Mouse (Mus musculus) myocyte (in vitro differentiated cells): ENCODE data around the gene Chd3. TPM values are rescaled to one million over a fixed set of nuclear protein-coding genes. Genes with fewer than 3 reads are reported as not detected.

ENCODE experiments used
- H3K27me3 ChIP-seq: one replicate; pipeline ENCODE4 v1.6.1; 2011; ENCODE audit not compliant: control insufficient read depth, insufficient read depth, insufficient read length
- H3K36me3 ChIP-seq: one replicate; pipeline ENCODE4 v1.6.1; 2011; ENCODE audit not compliant: control insufficient read depth, insufficient read depth
- H3K4me2 ChIP-seq: one replicate; pipeline ENCODE4 v1.6.1; 2011; ENCODE audit warnings: low read depth, control low read depth
- H3K4me3 ChIP-seq: one replicate; pipeline ENCODE4 v1.5.1; 2011; ENCODE audit warnings: mild to moderate bottlenecking, control low read depth, moderate library complexity
- H3K79me2 ChIP-seq: one replicate; pipeline ENCODE4 v1.6.1; 2011; ENCODE audit not compliant: control insufficient read depth, insufficient read depth
- H3ac ChIP-seq: one replicate; pipeline ENCODE4 v1.6.1; 2011; ENCODE audit not compliant: control insufficient read depth, insufficient read length
- CEBPB ChIP-seq: IDR thresholded peaks from 2 replicates; pipeline ENCODE4 v1.6.1; 2011; ENCODE audit warnings: mild to moderate bottlenecking, moderate library complexity; ENCODE audit not compliant: poor library complexity, insufficient read depth, severe bottlenecking
- E2F4 ChIP-seq: IDR thresholded peaks from one replicate; pipeline ENCODE4 v1.6.1; 2011; ENCODE audit warnings: mild to moderate bottlenecking, control low read depth, moderate library complexity; ENCODE audit not compliant: insufficient read depth
- MAX ChIP-seq: IDR thresholded peaks from one replicate; pipeline ENCODE4 v1.6.1; 2011; ENCODE audit warnings: low read depth, mild to moderate bottlenecking, control low read depth
- MYOD1 ChIP-seq, 3 experiments: IDR thresholded peaks; one replicate each; pipeline ENCODE4 v1.6.1; 2011; ENCODE audit warnings: control low read depth in 2 of 3, low read depth in 2 of 3, mild to moderate bottlenecking in 2 of 3, moderate library complexity in 1 of 3; ENCODE audit not compliant: insufficient read length in 2 of 3, control insufficient read depth in 1 of 3
- MYOG ChIP-seq, 3 experiments: IDR thresholded peaks; one replicate each; pipeline ENCODE4 v1.6.1; 2011; ENCODE audit warnings: control low read depth in 2 of 3, low read depth in 2 of 3, mild to moderate bottlenecking in 2 of 3; ENCODE audit not compliant: insufficient read length in 2 of 3, control insufficient read depth in 1 of 3, insufficient read depth in 1 of 3
- POLR2A ChIP-seq: IDR thresholded peaks from one replicate; pipeline ENCODE4 v1.6.1; 2011; ENCODE audit warnings: low read depth, mild to moderate bottlenecking, control low read depth, moderate library complexity; ENCODE audit not compliant: insufficient read length
- POLR2AphosphoS2 ChIP-seq: IDR thresholded peaks from one replicate; pipeline ENCODE4 v1.6.1; 2011; ENCODE audit warnings: low read depth, control low read depth; ENCODE audit not compliant: insufficient read length
- REST ChIP-seq: IDR thresholded peaks from one replicate; pipeline ENCODE4 v1.6.1; 2011; ENCODE audit warnings: mild to moderate bottlenecking, control low read depth, moderate library complexity; ENCODE audit not compliant: insufficient read depth, insufficient read length
- SRF ChIP-seq: IDR thresholded peaks from one replicate; pipeline ENCODE4 v1.6.1; 2011; ENCODE audit warnings: low read depth; ENCODE audit not compliant: control insufficient read depth, insufficient read length
- TCF12 ChIP-seq: IDR thresholded peaks from one replicate; pipeline ENCODE4 v1.6.1; 2011; ENCODE audit warnings: mild to moderate bottlenecking, control low read depth; ENCODE audit not compliant: poor library complexity, insufficient read depth, severe bottlenecking
- TCF3 ChIP-seq: IDR thresholded peaks from one replicate; pipeline ENCODE4 v1.6.1; 2011; ENCODE audit warnings: low read depth, control low read depth; ENCODE audit not compliant: insufficient read length
- USF1 ChIP-seq: IDR thresholded peaks from one replicate; pipeline ENCODE4 v1.6.1; 2011; ENCODE audit warnings: low read depth, mild to moderate bottlenecking, control low read depth, moderate library complexity
- polyA plus RNA-seq: library from polyadenylated mRNA; unstranded; fragments of >200 nt; fragmentation: generic; extraction: Trizol; gene quantifications from one replicate; pipeline ENCODE4 v1.2.1, GENCODE M21; 2012; ENCODE audit warnings: missing spikeins

Chd3 gene
- polyA plus RNA-seq, 1 experiment: 148 TPM

- TF ChIP-seq E2F4: no peak
- TF ChIP-seq SRF: no peak
- peak; percentile 70 for TF ChIP-seq POLR2A
- no peak for TF ChIP-seq CEBPB
- peak; percentile 86 for TF ChIP-seq POLR2AphosphoS2
- no peak for TF ChIP-seq MAX
- H3ac ChIP-seq: peak overlapping the region; percentile 50
- H3K4me2 ChIP-seq: peak overlapping the region; percentile 14
- no peaks in the 10 kb centered on the region for H3K27me3 ChIP-seq
- H3K36me3 ChIP-seq: peaks cover 13% of the 10 kb centered on the region
- peak overlapping the region; percentile 100 for H3K4me3 ChIP-seq
- H3K79me2 ChIP-seq: peaks cover 29% of the 10 kb centered on the region
Observed at GRCm38 (mm10) chr11:69415668-69416451, 46.7 kb upstream of the Chd3 start.

GRCm38 (mm10) chr11:69415327-69415667 lies 46.1 kb upstream of the Chd3 start:
- Histone ChIP-seq H3ac (peak overlapping the region; percentile 50), H3K4me3 (peak overlapping the region; percentile 100), H3K4me2 (peak overlapping the region; percentile 96), H3K79me2 (peaks cover 35% of the 10 kb centered on the region), H3K36me3 (peaks cover 13% of the 10 kb centered on the region), H3K27me3 (no peaks in the 10 kb centered on the region)
- TF ChIP-seq E2F4 (no peak), CEBPB (0 out of 2 replicates have a peak, but pooled peaks have one; percentile 12), USF1 (no peak), MYOD1 (IDR thresholded peaks at IDR 0.05; ENCODE audit: control insufficient read depth in 1 of 3, insufficient read length in 2 of 3, low read depth in 2 of 3) (peak in 1 of 3 experiments; percentile 50), POLR2AphosphoS2 (peak; percentile 93), TCF3 (no peak), MAX (no peak), MYOG (IDR thresholded peaks at IDR 0.05; ENCODE audit: control insufficient read depth in 1 of 3, insufficient read depth in 1 of 3, insufficient read length in 2 of 3, low read depth in 2 of 3) (peak in 1 of 3 experiments; percentile 58), SRF (peak; percentile 44), POLR2A (peak; percentile 87), TCF12 (no peak)

GRCm38 (mm10) chr11:69414421-69415326 lies 45.5 kb upstream of the Chd3 start:
- peak overlapping the region; percentile 50 for H3ac ChIP-seq
- H3K36me3 ChIP-seq: peaks cover 13% of the 10 kb centered on the region
- peaks cover 41% of the 10 kb centered on the region for H3K79me2 ChIP-seq
- H3K27me3 ChIP-seq: no peaks in the 10 kb centered on the region
- TF ChIP-seq MYOG (IDR thresholded peaks at IDR 0.05; ENCODE audit: control insufficient read depth in 1 of 3, insufficient read depth in 1 of 3, insufficient read length in 2 of 3, low read depth in 2 of 3) (no peak), MAX (no peak), CEBPB (peak; percentile 100), MYOD1 (IDR thresholded peaks at IDR 0.05; ENCODE audit: control insufficient read depth in 1 of 3, insufficient read length in 2 of 3, low read depth in 2 of 3) (peak; percentile 64 to 94 (median 74)), TCF12 (peak; percentile 77), POLR2A (peak; percentile 1)
- H3K4me3 ChIP-seq: peak overlapping the region; percentile 100
- peak overlapping the region; percentile 96 for H3K4me2 ChIP-seq

GRCm38 (mm10) chr11:69413221-69414181 lies 44.3 kb upstream of the Chd3 start, which contains the start of gene Kdm6b:
Kdm6b (minus strand) TSS chr11:69413675.
- TF ChIP-seq POLR2A: peak; percentile 48
- no peak for TF ChIP-seq REST
- peak; percentile 66 for TF ChIP-seq POLR2AphosphoS2
- Histone ChIP-seq H3K79me2 (peaks cover 50% of the 10 kb centered on the region), H3K36me3 (peaks cover 13% of the 10 kb centered on the region), H3K4me3 (peak within 1 kb of the TSS; percentile 100), H3K27me3 (no peaks in the 10 kb centered on the region), H3K4me2 (peak within 1 kb of the TSS; percentile 96), H3ac (peak within 1 kb of the TSS; percentile 50)
